Mouse (Mus musculus): ENCODE measurements at regions not wholly inside any gene's neighbourhood (a gene's known extent, or its start where the extent isn't known, plus 50 kb on each side); places are given as distances from the start of the nearest gene placed in this dataset.
A peak's percentile ranks its signal among the peaks of the same experiment; 100 is the strongest.
"Not testable (repeated sequence)": the region's sequence is repeated elsewhere in the genome, so short reads cannot be mapped to it uniquely, and the experiment has no call there.

DNA sequence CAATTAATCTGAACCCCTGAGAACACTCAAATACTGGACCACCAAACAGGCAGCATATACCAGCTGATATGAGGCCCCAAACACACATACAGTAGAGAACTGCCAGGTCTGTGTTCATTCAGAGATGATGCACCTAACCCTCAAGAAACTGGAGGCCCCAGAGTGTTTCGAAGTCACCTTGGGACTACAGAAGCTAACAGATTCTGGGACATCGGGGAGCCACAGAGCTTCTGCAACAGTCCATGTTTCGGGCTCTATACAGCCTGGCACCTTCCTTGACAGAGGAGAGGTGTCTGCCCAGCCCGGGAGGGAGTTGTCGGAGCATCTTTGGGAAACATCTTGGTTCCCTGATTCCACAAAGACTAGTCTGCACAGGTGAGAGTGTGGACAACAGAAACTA lies 1259.3 kb upstream of the Ptprd start:
- not testable (repeated sequence) for DNase-seq

DNA sequence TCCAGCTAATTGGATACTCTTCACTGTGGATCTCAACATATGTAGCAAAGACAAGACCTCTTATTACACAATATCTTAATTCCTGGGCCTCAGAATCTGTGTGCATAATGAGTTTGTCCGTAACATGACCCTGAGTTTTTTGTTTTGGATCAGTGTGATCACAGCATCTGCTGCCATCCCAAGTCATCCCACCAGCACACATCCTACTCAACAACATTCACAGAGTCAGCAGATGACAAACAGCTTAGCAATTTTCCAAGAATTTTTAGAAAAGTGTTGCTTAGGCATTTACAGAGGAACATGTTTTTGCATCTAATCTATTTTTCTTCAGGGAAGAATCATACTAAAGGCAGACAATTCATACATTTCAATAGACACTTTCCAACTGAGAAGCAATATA lies 1251.8 kb upstream of the Ptprd start:
- peak; percentile 20 for DNase-seq
